Mouse (Mus musculus) heart, embryonic 10.5 days (tissue): ENCODE data around the gene Cttnbp2nl. TPM values are rescaled to one million over a fixed set of nuclear protein-coding genes. Genes with fewer than 3 reads are reported as not detected.
A peak's percentile ranks its signal among the peaks of the same experiment; 100 is the strongest.

Experiments used
- DNase-seq: peaks from one replicate; pipeline ENCODE4 v3.0.0-alpha.2; 2017; ENCODE audit warnings: low spot score
- H3K27ac ChIP-seq: fragments of 300-500 bp; sonication (generic); 2 replicates; pipeline ENCODE4 v1.5.1; 2016; ENCODE audit warnings: mild to moderate bottlenecking
- H3K27me3 ChIP-seq: fragments of 300-500 bp; sonication (generic); 2 replicates; pipeline ENCODE4 v1.6.1; 2016; ENCODE audit warnings: mild to moderate bottlenecking; ENCODE audit not compliant: poor library complexity, insufficient read depth, severe bottlenecking
- H3K36me3 ChIP-seq: fragments of 300-500 bp; sonication (generic); 2 replicates; pipeline ENCODE4 v1.6.1; 2016; ENCODE audit warnings: mild to moderate bottlenecking, moderate library complexity
- H3K4me1 ChIP-seq: fragments of 300-500 bp; sonication (generic); 2 replicates; pipeline ENCODE4 v1.6.1; 2016; ENCODE audit warnings: mild to moderate bottlenecking
- H3K4me3 ChIP-seq: fragments of 300-500 bp; sonication (generic); 2 replicates; pipeline ENCODE4 v1.5.1; 2016; ENCODE audit warnings: mild to moderate bottlenecking, moderate library complexity
- H3K9me3 ChIP-seq: fragments of 300-500 bp; sonication (generic); 2 replicates; pipeline ENCODE4 v1.6.1; 2016; ENCODE audit warnings: mild to moderate bottlenecking, moderate library complexity
- WGBS: fragments of 180-500 bp; shearing (Covaris S2); methylation state at CpG from one replicate; pipeline ENCODE4 v1.1.7; 2016; 5-methylcytosine and 5-hydroxymethylcytosine counted together
- polyA plus RNA-seq: library from polyadenylated mRNA; unstranded; fragments of >200 nt; fragmentation: Nextera tagmentation; extraction: Ambion mirVana; gene quantifications from 2 replicates; pipeline ENCODE4 v1.2.1, GENCODE M21; 2016

Cttnbp2nl gene
- polyA plus RNA-seq, 1 experiment from 2014 or later = 35.9 TPM

DNA sequence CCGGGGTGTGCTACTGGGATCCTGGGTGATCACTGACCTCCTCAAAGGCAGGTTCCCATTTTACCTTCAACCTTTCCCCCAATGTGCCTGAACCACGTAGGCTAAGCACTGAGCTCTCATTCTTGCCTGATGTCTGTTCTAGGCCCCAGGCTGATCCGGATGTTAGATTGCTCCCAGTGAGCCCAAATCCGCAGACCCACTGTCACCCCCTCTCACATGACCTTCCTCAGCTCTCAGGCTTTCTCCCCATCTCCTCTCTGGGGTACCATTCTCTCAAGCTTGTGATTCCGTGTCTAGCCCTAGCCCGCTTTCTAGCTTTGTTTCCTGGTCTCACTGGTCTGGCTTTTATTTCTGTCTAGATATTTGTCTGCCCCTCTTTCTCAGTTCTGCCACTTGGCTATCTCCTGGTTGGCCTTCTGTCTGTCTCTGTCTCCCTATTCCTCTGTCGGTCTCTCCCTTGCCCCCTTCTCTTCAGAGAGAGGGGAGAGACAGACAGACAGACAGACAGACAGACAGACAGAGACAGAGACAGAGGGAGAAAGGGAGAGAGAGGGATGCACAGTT is 86.9 kb downstream of the Cttnbp2nl start:
- Histone ChIP-seq H3K9me3 (no peaks in the 10 kb centered on the region), H3K36me3 (no peaks in the 10 kb centered on the region), H3K4me1 (peaks cover 72% of the 10 kb centered on the region), H3K27ac (no peak overlapping the region), H3K4me3 (no peak overlapping the region), H3K27me3 (peaks cover 52% of the 10 kb centered on the region)
- WGBS = 64% methylated on average over 7 of the region's 7 CpGs
- peak; percentile 72 for DNase-seq

DNA sequence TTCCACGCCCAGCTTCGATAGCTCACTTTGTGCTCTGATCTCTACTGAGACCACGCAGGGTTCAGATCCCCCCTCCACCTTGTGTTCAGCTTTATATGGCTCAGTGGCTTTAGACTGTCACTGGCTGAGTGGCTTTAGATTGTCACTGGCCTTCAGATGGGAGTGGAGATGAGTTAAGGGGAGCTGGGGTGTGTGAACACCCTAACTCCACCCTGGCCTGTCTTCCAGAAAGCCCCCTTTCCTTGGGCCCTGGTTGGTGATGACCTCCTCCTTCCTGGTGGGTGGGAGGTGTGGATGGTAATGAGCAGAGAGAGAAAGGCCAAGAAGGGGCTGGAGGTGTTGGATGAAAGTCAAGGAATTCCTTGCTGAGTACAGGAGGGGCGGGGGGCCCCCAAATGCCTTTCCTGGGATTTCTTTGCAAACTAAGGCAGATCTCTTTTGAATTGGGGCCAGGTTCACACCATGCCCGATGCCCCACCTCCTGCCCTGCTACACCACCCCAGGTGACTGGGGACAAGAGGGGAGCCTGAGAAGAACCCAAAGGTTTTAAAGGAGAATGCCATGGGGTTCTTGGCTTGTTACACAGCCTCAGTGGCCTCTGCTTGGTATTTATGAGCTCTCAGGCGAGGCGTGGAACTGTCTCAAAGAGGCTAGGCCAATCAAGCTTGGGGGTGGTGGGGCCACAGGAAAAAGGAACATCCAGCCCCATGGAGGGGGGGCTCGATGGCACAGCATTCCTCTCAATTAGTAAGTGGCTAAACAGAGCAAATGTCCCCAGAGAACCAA is 87.7 kb downstream of the Cttnbp2nl start:
- peaks cover 80% of the 10 kb centered on the region for H3K4me1 ChIP-seq
- peak overlapping the region; percentile 63 for H3K27ac ChIP-seq
- no peaks in the 10 kb centered on the region for H3K36me3 ChIP-seq
- peaks cover 60% of the 10 kb centered on the region for H3K27me3 ChIP-seq
- H3K9me3 ChIP-seq = no peaks in the 10 kb centered on the region
- 55% methylated on average over 8 of the region's 8 CpGs for WGBS
- H3K4me3 ChIP-seq = no peak overlapping the region
- peak; percentile 70 for DNase-seq

DNA sequence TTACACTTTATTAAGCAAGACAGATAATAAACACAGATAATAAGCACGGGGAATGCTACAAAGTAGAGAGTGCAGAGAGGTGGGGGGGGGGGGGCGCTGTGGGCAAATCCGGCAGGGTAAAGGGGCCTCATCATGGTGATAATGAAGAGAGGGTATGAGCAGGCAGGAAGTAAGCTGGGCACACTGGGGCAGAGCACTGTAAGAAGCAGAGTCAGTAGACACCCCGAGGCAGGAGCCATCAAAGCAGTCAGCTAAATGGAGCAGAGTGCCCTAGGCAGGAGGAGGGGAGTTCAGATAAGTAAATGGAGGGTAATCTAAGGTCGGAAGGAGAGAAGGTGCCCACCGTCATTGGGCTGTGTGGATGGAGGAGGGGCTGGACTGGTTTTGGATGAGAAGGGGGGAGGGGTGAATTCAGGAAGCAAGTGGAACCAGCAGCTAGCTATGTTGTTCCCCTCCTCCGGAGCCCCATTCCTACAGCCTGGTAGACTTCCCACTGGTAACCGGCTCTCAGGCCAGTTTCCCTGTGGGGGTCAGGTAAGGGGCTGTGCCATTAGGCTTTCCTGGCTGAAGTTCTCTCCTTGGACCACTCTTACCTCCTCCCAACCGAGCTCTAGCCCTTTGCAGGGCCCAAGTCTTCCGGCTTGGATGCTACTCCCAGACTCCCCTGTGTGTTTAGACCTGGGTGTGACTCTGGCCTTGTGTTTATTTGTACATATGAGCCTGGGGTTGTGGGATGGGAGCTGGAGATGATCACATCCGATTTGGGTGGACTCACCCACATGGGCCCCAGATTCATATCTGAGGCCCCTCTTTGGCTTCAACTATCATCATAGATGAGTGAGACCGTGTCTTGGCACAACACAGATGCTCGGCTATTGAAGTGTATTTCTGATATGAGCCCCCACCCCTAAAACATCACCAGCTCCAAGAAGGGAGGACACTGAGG is 89.3 kb downstream of the Cttnbp2nl start:
- Histone ChIP-seq H3K4me3 (peak overlapping the region; percentile 19; the same call in 1 of the 2 replicates), H3K36me3 (no peaks in the 10 kb centered on the region), H3K9me3 (no peaks in the 10 kb centered on the region), H3K27ac (peak overlapping the region; percentile 11; the same call in 1 of the 2 replicates), H3K27me3 (peaks cover 77% of the 10 kb centered on the region), H3K4me1 (peaks cover 78% of the 10 kb centered on the region)
- 17% methylated on average over 13 of the region's 13 CpGs for WGBS
- DNase-seq = peak; percentile 75

DNA sequence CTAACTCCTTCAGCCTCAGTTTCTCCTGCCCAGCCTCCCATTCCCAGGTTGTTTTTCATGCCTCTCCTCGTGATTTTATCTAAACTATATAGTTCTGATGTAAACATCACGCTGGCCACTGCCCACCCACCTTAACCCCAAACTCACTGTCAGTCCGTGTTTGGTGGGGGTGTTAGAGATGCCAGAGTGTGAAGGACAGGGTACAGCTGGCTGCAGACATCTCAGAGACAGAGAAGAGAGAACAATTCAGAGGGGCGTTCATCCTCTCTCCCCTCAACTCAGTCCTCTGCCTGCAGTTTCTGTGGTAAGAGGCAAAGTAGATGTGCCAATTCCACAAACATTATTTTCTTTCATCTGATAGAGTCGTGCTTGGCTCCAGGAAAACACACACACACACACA is 90.1 kb downstream of the Cttnbp2nl start:
- DNase-seq = peak; percentile 72
- H3K4me3 ChIP-seq = peak overlapping the region; percentile 68
- peaks cover 80% of the 10 kb centered on the region for H3K27me3 ChIP-seq

DNA sequence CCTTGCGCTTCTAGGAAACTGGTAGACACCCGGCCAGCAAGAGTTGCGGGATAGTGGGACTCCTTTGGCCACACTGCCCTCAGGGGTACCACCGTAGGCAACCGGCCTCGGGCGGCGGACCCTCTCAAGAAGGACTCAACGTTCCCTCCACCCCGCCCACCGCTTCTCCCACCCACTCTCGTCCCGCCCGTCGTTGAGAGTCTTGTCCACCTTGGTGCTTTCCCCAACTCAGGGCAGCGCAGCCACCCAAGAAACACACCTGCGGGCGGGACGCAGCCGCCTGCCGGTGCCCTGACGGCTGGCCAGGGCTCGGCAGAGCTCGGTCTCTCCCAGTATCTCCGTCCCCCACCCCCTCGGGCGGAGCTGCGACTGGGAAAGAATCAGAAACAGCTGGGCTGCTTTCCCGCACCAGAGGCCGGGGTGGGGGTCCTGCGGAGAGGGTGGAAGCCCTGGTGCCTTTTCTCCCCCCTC is 90.8 kb downstream of the Cttnbp2nl start:
- peaks cover 80% of the 10 kb centered on the region for H3K27me3 ChIP-seq

More for the DNA sequence above, 90.1 kb downstream of the Cttnbp2nl start:
- Histone ChIP-seq H3K27ac (no peak overlapping the region), H3K4me1 (peaks cover 78% of the 10 kb centered on the region), H3K36me3 (no peaks in the 10 kb centered on the region), H3K9me3 (no peaks in the 10 kb centered on the region)
- 3% methylated on average over 5 of the region's 5 CpGs for WGBS

DNA sequence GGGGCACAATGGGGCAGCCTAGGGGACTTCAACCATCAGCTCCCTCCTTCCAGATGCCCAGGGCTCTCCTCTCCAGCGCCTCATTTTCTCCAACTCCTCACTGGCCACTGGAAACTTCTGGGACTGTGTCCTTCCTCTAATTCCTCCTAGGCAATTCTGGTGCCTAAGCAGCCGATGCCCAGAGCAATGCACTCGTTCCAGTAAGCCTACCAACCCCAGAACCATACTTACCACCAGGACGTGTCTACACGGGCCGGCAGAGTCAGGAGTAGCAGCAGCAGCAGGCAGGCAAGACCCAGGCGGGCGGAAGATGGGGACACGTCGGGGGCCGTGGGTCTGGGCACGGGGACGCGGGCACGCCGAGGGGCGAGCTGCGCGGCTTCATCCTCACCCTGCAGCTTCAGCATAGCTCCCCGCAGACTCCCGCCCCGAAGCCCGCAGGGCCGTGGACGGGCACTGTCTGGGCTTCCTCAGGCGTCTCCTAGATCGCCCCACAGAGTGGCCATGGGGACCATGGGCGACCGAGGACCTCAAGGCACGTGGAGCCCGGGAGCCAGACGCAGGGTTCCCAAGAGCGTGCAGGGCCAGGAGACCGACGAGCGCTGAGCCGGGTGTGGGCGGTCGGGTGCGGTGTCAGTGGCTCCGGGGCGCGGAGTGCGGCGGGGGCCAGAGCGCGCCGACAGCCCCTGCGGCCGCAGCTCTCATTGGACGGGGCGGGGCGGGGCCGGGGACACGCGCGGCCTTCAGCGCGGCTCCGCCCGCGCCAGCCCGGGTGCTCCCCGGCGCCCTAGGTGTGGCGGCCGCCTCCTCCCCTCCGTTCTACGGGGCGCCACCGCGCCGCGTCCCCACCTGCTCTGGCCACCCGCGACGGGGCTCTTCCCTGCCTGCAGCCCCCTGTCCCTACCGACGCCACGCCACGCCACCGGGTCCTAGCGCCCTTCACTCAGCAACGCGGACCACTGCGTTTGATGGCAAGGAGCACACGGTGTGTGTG is 91.6 kb downstream of the Cttnbp2nl start, which contains the start of gene Wnt2b:
Gene Wnt2b (minus strand): TSS at position 856 of the 994 bp plus-strand sequence.
- peak within 1 kb of the TSS; percentile 81 for H3K27ac ChIP-seq
- peaks cover 80% of the 10 kb centered on the region for H3K27me3 ChIP-seq
- DNase-seq = peak; percentile 77

More for the DNA sequence above, 90.8 kb downstream of the Cttnbp2nl start:
- Histone ChIP-seq H3K4me3 (peak overlapping the region; percentile 68), H3K4me1 (peaks cover 72% of the 10 kb centered on the region), H3K9me3 (no peaks in the 10 kb centered on the region), H3K36me3 (no peaks in the 10 kb centered on the region), H3K27ac (peak overlapping the region; percentile 81)
- peak; percentile 77 for DNase-seq
- 1% methylated on average over 31 of the region's 31 CpGs for WGBS

DNA sequence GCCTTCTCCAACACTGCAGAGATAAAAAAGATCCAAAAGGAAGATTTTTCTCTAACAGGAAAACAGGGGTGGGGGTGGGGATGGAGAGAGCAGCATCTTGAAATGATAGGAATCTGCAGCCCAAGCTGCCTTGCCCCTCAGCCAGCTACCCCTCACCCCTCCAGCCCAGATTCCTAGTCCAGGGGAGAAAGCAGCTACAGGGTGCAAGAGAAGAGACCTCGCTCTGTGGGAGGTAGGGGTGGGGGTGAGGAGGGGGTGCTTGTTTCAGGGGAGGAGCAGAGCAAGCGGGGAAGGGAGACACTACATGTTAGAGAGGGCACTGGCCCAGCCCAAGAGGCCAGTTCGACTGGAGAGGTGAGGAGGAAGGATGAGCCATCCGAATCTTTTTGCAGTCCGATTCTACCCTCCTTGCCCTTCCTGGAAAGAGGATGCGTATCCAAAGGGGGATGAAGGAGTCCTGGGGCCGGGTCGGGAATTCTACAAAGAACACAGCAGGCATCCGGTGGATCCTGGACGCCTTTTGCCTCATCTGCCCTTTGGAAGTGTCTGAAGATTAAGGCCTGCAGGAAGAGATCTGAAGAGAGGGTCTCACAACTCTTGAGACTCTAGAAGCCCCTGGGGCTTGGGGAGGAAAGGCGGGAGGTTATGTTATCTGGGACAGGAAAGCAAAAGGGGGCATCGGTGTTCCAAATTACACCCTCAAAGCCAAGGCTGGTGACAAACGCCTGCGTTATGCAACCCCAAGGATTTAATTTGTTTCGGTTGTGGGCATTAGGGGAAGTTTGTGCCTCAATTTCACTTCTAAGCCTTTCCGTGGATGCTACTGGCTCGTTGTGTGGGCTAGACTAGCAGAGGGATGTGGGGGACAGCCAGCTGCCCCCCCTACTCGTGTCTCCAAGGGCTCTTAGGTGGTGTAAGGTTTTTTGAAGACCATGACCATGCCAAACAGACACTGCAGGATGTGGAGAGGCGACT is 92.6 kb downstream of the Cttnbp2nl start:
- H3K27ac ChIP-seq = 0 out of 2 replicates have a peak overlapping the region, but pooled peaks have one; percentile 81
- H3K9me3 ChIP-seq = no peaks in the 10 kb centered on the region
- H3K4me3 ChIP-seq = peak overlapping the region; percentile 68
- 4% methylated on average over 19 of the region's 19 CpGs for WGBS
- H3K36me3 ChIP-seq = peaks cover 7% of the 10 kb centered on the region
- H3K27me3 ChIP-seq = peaks cover 70% of the 10 kb centered on the region
- H3K4me1 ChIP-seq = peaks cover 64% of the 10 kb centered on the region
- DNase-seq = peak; percentile 62

More for the DNA sequence above, 91.6 kb downstream of the Cttnbp2nl start, which contains the start of gene Wnt2b:
- WGBS = under 1% methylated on average over 86 of the region's 87 CpGs
- peaks cover 4% of the 10 kb centered on the region; the same call in 1 of the 2 replicates for H3K36me3 ChIP-seq
- no peaks in the 10 kb centered on the region for H3K9me3 ChIP-seq
- peaks cover 71% of the 10 kb centered on the region for H3K4me1 ChIP-seq
- peak within 1 kb of the TSS; percentile 68 for H3K4me3 ChIP-seq

DNA sequence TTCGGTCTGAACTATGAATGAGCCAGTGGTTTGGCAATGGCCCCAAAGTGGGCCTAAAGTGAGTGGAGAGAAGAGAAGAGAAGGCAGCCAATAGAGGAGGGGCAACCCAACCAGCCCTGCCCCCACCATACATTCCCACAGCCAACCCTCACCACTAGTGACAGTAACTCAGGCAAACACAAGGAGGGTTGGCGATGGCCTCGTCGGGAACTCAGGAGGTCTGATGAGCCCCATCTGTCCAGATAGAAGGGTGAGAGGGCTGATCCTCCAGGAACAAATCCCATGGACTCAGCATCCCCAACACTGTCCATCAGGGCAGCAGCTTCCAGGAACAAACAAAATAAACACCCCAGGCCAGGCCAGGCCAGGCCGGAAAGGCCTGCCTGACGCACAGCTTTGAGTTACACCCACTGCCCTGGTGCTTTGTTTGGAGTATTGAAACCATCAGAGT is 96.8 kb downstream of the Cttnbp2nl start:
- no peak overlapping the region for H3K4me3 ChIP-seq
- WGBS = 66% methylated on average over 6 of the region's 6 CpGs
- H3K36me3 ChIP-seq = peaks cover 37% of the 10 kb centered on the region
- no peak overlapping the region for H3K27ac ChIP-seq
- H3K4me1 ChIP-seq = peaks cover 28% of the 10 kb centered on the region
- H3K9me3 ChIP-seq = no peaks in the 10 kb centered on the region
- DNase-seq = peak; percentile 68
- H3K27me3 ChIP-seq = peaks cover 29% of the 10 kb centered on the region

DNA sequence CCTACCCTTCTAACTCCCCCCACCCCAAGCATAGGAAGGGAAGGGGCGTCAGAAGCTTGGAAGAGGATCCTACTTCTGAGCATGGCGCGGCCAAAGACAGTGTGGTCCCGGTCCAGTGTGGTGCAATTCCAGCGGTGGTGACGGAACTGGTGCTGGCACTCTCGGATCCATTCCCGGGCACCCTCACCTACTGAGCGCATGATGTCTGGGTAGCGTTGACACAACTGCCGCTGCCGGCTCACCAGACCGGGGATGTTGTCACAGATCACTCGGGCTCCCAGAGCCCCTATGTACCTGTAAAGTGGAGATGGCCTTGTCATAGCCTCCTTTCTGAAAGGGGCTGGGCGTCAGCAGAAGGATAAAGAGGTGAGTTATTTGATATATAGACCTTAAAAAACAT is 98.4 kb downstream of the Cttnbp2nl start:
- H3K4me1 ChIP-seq = peaks cover 15% of the 10 kb centered on the region; the same call in 1 of the 2 replicates
- WGBS = 93% methylated on average over 15 of the region's 15 CpGs
- H3K9me3 ChIP-seq = no peaks in the 10 kb centered on the region
- H3K36me3 ChIP-seq = peaks cover 49% of the 10 kb centered on the region
- H3K4me3 ChIP-seq = no peak overlapping the region
- DNase-seq = peak; percentile 53
- no peak overlapping the region for H3K27ac ChIP-seq
- peaks cover 13% of the 10 kb centered on the region for H3K27me3 ChIP-seq

DNA sequence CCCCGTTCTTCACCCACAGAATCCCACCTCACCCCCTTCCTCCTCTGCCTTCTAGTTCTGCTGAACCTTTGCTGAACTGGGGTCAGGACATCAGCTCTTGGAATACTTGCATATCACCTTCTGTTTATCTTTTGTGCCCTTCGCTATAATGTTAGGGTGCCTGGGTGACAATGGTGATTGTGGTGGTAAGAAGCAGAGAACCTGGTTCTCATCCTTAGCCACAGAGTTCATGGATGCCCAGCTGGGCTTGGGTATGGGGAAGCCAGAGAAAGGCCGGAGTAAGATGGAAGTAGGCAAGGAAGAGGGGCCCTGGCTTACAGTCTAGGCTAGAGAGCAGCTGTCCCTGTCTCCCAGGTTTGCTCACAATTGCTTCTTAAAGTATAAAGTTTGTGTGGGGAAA is 98.8 kb downstream of the Cttnbp2nl start:
- WGBS = 92% methylated on average over 3 of the region's 3 CpGs
- no peak overlapping the region for H3K27ac ChIP-seq
- H3K4me3 ChIP-seq = no peak overlapping the region
- H3K27me3 ChIP-seq = peaks cover 9% of the 10 kb centered on the region
- H3K36me3 ChIP-seq = peaks cover 49% of the 10 kb centered on the region
- peaks cover 15% of the 10 kb centered on the region; the same call in 1 of the 2 replicates for H3K4me1 ChIP-seq
- H3K9me3 ChIP-seq = no peaks in the 10 kb centered on the region
- peak; percentile 58 for DNase-seq
